Mouse (Mus musculus): ENCODE measurements around the gene Ndufa3.

Gene Ndufa3

DNA sequence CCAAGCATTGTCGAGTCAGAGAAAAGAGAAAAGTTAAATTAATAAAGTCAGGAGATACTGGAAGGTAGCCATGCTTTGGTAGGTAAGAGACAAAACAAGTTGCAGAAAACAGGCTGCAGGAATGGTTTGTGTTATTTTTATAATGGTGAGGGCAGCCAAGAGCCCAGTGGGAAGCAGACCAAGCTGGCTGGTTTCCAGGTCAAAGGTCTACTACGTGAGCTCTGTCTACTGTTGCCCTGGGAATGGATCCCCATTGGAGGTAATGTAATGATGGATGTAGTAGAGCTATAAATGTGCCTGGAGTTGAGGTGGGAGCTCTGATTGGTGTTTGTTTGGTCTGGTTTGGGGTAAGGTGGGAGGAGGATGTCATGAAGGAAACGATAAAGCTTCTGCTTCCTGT is 8.1 kb upstream of the Ndufa3 start:
- DNase-seq (ENCODE audit: low read depth in 1 of 2, low spot score in 2 of 2): no peak

DNA sequence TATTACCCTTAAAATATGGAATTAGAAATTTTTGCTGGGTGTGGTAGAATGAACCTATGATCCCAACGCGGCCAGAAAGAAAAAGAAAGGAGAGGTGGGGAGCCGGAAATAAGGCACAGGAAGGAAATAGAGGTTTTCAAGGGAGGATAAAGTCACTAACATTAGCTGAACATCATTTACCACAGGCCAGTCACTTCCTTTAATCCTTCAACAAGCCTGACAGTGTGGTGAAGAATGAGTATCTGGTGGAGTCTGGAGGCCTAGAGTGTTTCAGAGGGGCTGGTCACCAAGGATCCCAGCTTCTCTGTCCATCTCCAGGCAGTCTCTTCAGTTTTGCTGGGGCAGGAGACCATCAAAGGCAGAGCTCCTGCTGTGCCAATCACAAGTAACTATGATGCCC is 6.7 kb upstream of the Ndufa3 start:
- DNase-seq (ENCODE audit: low read depth in 1 of 2, low spot score in 2 of 2): no peak

DNA sequence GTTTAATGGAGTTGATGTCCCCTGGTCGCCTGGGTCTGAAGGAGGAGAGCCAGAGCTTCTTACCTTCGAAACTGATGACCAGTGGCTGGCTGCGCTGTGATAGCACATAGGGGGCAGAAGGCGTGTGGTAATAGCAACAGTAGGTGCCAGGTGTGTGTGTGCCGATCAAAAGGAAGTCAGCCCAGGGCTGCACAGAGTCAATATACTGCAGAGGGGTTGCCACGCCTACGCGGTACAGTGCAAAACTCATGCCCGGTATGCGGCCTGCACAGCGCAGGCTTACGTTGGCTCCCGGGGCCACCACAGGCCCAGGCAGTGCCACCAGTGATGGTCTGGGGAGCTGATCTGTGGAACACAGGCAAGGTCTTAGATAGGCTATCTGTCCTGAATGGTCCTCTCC is 6.2 kb upstream of the Ndufa3 start:
- no peak for DNase-seq (ENCODE audit: low read depth in 1 of 2, low spot score in 2 of 2)

DNA sequence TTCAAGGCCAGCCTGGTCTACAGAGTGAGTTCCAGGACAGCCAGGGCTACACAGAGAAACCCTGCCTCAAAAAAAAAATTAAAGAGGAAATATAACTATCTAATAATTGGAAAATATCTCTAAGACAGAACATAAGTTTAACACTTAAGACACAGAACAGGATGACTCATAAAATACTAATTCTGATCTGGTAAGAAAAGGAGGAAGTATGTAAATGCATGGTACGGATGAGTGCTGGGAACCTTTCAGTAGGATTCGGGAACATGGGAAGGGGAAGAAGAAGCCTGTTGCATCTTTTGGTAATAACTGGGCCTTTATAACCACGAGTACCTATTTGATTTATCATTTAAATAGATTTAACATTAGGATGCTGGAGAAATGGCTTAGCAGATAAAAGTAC is 3.2 kb upstream of the Ndufa3 start:
- no peak for DNase-seq (ENCODE audit: low read depth in 1 of 2, low spot score in 2 of 2)

DNA sequence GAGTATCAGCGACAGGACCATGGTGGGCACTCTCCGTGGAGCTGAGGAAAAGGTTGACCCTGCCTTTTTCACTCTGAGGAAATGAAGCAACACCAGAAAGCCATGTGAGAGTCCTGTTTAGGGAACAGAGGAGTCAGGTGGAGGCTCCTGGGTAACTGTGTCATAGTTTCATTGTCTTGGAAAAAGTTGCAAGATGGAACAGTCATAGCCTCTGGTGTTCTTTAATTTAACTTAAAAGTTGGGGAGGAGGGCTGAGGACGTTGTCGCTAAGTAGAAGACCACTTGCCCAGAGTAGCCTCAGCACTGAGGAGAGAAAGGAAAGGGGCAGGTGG is 1.1 kb upstream of the Ndufa3 start, which contains the start of gene Oscar:
Oscar (minus strand) TSS at position 101 of the 332 bp plus-strand sequence.
- DNase-seq (ENCODE audit: low read depth in 1 of 2, low spot score in 2 of 2): no peak

DNA sequence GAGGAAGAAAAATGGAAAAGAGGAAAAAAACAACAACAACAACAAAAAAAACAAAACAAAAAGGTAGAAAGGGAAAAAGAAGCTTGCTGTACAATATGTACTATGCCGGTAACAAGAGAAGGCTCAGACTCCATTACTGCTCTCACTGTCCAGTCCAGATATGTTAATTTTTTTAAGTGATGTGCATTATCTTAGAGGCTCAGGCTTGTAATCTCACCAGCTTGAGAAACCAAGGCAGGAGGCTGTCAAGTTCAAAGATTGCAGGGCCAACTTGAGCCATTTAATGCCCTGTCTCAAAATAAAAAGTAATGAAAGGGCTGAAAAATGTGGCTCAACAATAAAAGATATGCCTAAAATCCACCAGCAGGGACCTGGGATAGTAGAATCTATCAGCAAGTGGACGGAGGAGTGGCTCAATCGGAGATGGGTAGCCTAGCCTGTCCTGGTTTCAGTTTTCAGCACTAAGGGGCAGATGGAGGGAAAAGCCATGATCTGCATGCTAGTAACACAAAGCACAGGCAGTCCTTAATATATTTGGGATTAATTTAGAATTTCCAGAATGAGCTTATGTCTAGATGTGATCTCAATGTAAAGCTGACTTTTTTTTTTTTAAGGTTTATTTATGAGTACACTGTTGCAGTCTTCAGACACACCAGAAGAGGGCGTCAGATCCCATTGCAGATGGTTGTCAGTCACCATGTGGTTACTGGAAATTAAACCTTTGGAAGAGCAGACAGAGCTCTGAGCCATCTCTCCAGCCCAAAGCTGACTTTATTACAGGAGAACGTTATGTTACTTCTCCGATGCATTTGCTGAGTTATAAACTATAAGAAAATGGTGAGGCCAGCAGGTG is 558 bp upstream of the Ndufa3 start:
- no peak for DNase-seq (ENCODE audit: low read depth in 1 of 2, low spot score in 2 of 2)

DNA sequence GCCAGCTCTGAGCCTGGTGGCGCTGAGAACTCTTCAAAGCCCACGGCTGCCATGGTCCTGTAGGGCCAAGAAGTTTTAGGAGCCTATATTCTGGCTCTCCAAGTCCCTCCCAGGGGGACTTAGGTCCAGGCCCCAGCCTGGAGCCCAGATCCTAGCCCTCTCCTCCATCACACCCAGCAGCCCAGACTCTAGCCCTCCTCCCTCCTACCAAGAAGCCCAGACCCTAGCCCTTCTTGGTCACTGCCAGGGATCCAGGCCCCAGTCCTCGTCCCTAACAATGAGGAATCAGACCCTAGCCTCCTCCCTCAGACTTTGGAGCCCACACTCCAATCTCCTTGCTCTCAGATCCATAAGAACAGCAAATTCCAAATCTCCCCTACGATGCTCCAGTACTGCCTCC is 11.9 kb downstream of the Ndufa3 start:
- no peak for DNase-seq (ENCODE audit: low read depth in 1 of 2, low spot score in 2 of 2)

DNA sequence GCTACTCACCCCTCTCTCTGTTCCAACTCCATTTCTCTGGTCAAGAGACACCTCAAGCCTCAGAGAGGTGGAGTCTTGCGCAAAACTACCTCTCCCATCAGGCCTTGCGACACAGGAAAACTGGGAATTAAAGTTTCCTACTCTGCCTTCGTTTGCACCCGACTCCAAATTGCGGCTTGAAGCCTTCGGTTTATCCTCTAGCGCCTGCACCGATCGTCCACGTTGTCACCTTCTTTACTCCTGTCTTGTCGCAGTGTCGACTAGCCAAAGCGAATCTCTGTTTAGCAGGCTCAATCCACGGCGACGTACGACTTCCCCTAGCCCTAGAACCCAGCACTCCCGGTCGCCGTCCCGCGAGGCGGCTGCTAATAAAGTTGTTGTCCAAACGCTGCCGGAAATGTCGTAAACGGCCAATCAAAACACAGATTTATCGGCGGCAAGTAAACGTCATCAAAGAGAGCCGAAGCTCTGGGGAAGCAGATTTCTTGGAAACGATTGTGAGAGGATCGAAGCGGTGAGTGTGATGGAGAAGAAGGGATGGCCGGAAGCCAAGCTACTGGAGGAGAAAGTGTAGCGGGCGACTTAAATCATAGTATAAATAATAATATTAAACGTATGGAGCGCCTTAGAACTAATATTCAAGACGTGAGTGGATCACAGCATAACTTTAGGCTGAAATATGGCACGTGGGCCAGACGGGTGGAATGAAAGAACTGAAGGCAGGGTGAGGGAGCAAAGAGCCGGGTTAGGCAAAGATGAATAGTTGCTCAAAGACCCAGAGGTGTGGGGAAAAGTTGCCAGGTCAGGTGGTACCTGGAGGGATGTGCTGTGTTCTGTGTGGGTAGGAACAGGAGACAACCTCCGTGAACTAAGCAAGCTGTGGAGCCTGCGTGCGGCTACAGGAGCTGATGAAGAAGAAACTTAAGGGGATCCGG is 12.6 kb downstream of the Ndufa3 start, which contains the start of the genes Tfpt and Prpf31:
Tfpt (minus strand) TSS at position 387 of the 935 bp plus-strand sequence.
Prpf31 (plus strand) TSS at position 443 of the 935 bp plus-strand sequence.
- peak; percentile 87 to 90 for DNase-seq (ENCODE audit: low read depth in 1 of 2, low spot score in 2 of 2)

DNA sequence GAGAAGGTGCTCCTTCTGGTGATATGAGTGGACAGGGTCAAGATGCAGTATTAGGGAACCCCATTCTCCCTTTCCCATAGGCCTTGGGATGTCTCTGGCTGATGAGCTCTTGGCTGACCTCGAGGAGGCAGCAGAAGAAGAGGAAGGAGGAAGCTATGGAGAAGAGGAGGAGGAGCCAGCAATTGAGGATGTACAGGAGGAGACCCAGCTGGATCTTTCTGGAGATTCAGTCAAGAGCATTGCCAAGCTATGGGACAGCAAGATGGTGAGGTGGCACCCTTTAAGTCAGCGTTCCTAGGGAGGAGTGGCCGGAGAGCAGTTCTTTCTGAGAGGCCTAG is 13.3 kb downstream of the Ndufa3 start:
- no peak for DNase-seq (ENCODE audit: low read depth in 1 of 2, low spot score in 2 of 2)

DNA sequence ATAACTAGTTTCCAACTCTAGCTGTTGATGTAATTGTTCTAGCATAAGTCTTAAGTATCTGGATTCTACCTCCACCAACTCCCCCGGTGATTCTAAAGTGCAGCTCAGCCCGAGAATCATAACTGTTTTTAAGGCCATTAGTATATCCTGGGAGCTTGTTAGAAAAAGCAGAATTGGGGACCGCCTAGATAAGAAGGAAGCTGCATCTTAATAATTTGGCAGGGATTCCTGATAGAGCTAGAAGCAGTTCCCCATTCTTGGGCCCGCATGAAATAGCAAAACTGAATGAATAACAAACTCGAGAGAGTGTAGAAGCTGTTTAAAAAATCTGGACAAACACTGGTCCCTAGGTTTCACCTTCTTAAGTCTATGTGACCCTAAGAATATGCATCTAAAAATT is 26.2 kb downstream of the Ndufa3 start:
- DNase-seq (ENCODE audit: low read depth in 1 of 2, low spot score in 2 of 2): no peak

DNA sequence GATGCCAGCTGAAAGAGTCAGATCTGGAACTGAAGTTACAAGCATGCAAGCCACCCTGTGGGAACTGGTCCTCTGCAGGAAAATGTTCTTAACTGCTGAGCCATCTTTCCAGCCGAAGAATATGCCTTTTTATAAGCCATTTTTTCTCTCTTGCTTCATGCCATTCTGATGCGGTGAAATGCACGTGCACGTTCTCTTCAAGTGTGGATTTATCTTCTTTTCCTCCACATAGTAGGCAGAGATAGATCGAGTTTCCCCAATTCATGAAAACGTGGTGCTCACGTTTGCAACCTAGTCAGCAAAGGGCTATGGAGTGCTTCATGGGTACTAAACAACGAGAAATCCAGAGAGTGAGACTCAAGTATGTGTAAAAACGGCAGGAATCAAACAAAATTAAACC is 26.7 kb downstream of the Ndufa3 start:
- DNase-seq (ENCODE audit: low read depth in 1 of 2, low spot score in 2 of 2): no peak

DNA sequence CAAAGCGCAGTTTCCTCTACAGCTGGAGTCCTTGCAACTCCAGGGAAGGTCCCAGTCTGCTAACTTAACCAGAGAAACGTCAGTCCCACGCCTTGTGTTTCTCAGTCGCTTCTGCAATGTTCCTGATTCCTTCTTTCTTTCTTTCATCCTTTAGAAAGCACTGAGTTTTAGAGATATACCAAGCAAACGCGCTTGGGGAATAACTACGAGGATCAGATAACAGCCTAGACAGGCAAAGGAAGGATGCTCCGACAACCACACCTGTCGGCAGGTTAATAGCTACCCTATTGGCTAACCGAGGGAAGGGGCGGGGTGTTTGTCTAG is 27.1 kb downstream of the Ndufa3 start:
- no peak for DNase-seq (ENCODE audit: low read depth in 1 of 2, low spot score in 2 of 2)

DNA sequence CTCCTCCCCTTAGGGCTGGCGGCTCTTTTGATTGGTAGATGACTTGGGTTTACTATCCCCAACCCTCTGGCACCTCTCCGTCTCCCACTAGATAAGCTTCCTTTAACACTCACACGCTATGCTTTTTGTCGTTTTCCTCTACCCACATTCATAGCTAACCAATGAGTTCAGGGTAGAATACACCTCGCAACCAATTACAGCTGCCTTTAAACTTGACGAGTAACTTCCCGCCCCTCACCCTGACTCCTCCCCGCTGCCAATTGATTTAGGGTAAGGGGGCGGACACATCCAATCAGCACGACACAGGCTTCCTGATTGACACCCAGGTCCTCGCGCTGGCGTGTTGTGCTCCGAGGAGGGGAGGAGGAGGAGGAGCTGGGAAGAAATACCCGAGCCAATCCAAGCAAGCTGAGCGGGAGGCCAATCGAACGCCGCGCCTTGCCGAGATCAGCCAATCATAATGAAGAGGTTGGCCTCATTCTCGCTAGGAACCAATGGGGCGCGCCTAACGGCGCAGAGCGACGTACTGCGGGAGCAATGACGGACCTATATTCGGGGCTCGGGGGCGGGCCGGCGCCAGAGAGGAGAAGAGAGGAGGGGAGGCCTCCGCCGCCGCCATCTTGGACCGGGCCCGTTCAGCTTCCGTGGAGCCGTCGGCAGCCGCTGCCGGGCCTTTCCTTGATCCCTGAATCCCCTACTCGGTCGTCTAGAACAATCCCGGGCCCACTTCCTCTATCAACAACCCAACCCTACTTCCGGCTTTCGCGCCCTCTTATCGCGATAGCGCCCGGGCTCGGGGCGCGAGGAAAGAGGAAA is 27.7 kb downstream of the Ndufa3 start, which contains the start of gene Cnot3:
Cnot3 (plus strand) TSS at position 597 of the 816 bp plus-strand sequence.
- DNase-seq (ENCODE audit: low read depth in 1 of 2, low spot score in 2 of 2): peak; percentile 97 to 98

DNA sequence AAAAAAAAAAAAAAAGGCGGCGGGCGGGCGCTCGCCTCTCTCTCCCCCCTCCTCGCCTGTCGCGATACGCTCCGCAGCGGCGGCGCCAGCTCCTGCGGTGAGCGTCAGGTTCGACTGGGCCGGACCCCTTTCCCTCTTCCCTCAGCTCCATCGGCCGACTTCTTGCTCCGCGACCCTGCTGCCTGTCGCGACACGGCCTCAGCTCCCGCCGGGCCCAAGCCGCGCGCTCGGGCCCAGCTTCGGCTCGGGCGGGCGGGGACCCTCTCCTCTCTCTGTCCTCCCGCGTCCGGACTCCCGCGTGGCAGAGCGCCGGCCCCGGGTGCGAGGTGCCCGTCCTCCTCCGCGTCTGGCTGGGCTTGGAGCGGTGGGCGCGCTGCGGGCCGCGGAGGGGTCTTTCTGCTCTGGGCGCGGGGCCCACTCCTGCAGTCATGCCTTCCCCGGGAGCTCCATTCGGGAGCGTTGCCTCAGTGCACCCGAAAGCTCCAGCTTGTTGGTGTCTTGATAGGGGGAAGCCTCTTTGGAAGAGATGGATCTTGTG is 28.4 kb downstream of the Ndufa3 start:
- no peak for DNase-seq (ENCODE audit: low read depth in 1 of 2, low spot score in 2 of 2)

DNA sequence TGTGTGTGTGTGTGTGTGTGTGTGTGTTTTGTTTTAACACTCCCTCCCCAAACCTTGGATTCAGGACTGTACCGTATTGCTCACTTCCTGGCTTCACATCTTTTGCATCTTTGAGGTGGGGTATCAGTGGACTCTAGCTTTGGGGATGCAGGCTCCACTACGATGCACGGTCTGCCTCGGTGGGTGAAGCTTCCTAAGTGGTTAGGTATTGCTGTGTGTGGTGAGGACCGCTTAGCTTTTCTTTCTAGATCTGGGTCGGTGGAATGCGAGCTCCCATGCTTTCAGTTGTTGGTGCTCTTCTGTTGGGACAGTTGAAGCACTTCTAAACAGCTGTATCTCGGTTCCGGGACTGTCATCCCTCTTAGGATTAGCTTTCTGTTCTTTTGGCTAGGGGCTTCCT is 29.0 kb downstream of the Ndufa3 start:
- DNase-seq (ENCODE audit: low read depth in 1 of 2, low spot score in 2 of 2): no peak

DNA sequence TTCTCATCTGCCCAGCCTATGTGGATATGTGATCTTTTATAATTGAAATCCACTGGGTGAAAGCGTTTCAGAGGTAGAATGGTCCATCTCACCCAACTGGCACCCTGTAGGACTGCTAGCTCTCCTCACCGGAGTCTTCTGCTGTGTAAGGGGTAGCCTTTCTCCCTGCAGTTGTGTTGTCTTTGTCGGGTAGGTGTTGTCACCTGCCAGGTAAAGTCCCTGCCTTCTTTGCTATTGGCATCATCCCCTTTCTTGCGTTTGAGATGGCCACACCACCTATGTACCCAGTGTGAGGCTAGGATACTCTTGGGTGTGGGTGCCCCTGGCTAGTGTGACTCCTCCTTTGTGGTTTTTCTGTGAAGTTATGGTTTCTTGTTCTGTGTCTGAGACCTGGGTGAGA is 29.5 kb downstream of the Ndufa3 start:
- DNase-seq (ENCODE audit: low read depth in 1 of 2, low spot score in 2 of 2): no peak

DNA sequence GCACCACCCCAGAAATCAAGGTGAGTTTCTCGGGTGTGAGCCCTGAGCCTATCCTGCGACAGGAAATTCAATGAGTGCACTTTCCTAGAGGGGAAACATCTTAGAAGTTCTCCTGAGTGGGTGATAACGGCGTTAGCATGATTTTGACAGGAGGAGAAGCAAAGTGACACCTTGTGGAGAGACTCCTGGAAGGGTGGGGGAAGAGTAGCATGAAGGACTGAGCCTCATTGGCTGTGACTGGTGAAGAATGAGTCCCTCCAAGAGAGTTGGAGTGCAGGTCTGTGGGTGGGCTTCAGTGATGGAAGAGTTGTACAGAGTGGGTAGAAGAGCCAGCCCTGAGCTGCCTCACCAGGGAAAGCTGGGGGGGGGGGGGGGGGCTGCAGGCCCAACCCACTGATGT is 39.8 kb downstream of the Ndufa3 start:
- no peak for DNase-seq (ENCODE audit: low read depth in 1 of 2, low spot score in 2 of 2)

DNA sequence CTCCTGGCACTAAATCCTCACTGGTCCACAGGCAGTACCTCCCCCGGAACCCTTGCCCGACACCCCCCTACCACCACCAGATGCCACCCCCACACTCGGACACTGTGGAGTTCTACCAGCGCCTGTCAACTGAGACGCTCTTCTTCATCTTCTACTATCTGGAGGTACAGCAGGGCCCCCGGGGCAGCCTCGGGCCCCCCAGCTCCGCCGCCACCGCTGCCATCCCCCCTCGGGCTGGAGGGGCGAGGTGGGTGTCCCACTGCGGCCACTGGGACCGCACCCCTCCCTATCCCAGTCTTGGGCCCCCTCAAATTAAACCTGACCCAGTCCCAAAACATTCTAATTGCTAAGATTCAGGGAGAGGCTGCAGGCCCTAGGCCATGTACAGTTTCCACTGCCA is 41.4 kb downstream of the Ndufa3 start:
- no peak for DNase-seq (ENCODE audit: low read depth in 1 of 2, low spot score in 2 of 2)

DNA sequence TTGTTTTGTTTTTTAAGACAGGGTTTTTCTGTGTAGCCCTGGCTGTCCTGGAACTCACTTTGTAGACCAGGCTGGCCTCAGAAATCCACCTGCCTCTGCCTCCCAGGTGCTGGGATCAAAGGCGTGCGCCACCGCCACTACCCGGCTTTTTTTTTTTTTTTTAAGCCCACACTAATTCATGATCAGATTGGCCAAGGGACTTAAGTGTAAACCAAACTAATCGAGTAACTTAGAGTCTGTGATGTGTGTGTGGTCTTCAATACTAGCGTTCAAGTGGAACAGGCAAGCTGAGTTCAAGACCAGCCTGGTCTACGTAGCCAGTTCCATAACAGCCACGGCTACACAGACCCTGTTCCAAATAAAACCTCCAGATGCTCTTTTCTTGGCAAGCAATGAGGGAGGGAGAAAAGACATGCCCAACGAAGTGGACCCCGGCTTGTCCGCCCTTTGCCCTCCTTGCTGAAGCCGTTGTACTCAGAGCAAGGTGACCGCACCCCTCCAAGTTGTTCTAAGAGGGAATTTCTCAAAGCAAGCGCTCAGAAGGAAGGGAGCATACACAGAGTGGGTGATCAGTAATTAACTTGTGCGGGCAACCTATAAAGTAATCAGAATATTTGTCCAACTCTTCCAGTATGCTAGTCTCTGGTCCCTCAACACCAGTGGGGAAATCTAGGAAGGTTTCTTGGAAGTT is 47.5 kb downstream of the Ndufa3 start:
- DNase-seq (ENCODE audit: low read depth in 1 of 2, low spot score in 2 of 2): no peak
